Mouse (Mus musculus) frontal cortex, postnatal 36 days (tissue): ENCODE data around the gene Fancl.
A peak's percentile ranks its signal among the peaks of the same experiment; 100 is the strongest.

Experiments
- DNase-seq, 2 experiments: peaks; one replicate each; pipeline ENCODE4 v3.0.0; 2022; ENCODE audit warnings: low spot score in 2 of 2

The Fancl gene

DNA sequence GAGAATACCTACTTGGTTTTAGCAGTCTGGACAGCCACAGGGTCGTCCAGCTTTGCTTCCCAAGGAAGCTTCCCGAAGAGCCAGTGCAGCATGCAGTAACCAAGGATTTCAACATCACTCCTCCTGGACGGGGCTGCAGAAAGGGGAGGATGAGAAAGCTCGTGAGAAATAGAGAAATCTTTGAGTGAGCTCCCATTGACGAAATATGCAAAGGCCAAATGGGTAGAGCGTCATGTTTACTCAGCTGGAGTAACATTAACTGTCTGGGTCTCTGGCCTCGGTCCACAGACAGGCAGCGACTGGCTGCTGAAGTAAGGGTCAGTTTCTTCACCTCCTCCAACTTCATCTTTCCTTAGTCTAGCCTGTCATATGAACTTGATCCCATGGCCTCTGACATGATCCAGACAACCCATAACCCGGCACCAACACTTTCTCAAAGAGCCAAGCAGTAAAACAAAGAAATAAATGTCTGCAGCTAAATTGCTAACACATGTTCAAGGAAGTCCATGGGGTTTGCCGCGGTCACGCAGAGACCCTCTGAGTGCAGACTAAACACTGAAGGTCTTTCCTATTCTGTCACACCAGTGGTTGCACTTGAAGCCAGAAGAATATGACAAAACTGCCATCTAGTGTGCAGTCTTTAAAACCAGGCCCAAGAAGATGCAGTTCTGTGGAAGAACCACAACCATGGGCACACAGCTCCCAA lies 104.0 kb downstream of the Fancl start:
- DNase-seq: peak; percentile 17 to 62

DNA sequence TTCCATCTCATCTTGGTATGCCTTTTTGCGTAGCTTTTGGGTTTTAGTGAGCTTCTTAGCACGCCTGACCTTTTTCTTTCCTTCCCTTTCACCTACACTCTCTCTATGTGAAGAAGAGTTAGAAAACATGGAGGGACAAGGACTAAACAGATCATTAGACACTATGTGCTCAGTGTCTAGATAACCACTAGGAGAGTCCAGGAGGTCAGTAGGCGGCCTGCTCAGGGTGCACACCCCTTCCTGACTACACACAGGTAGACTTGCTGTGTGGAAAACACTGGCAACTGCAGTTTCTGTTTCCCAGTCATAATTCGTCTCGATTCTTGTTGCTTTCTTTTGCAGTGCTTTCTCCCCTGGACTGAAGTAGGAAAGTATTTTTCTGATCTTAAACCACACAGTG lies 110.0 kb downstream of the Fancl start:
- DNase-seq: no peak

DNA sequence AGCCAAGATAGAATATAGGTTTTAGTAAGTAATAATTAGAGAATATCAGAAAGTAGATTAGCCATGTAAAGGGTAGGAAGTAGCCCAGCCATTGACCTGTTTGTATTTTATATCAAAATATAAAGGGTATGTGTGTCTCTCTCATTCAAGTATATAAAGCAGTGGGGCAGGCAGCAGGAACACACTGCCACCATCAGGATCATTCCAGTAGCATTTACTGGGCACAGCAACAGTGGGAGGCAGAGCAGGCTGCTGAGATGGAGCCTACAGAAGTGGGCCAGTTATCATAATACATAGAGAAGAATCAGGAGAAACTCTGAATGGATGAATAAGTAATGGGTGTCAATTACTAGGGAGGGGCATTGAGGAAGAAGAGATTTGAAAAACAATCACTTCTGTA lies 127.7 kb downstream of the Fancl start:
- DNase-seq: no peak

DNA sequence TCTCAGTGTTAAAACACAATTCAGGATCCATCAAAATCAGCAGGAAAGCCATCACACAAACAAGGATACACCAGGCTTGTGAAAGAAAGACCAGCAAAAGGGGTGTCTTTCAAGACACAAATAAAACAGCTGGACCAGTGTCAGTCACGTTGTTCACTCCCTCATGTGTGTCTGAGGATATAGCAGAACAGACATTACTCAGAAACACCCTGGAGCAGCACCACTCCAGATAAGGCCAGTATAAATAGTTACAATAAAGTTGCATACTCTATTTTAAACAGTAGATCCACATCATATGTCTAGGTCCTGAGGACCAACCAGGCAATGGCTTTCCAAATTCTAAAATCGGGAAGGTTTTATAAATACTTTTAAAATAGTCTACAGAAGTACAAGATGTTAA lies 130.2 kb downstream of the Fancl start:
- no peak for DNase-seq

DNA sequence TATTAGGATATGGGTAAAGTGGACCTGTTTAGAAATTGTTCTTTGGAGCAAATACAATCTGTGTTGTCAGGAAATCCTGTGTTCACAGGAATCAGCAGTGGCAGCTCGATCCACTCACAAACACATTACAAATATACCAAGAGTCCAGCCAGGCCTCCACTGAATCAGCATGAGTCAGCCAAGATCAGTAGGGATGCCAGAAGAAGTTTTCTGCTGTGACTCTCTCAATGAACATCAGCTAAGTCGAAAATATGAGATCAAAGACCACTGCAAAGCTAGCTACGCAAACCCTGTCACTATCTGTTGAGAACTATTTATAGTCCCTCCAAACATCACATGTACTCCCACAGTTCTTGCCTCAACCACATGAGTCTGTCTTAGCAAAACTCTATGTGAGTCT lies 133.1 kb downstream of the Fancl start:
- no peak for DNase-seq
